In genomic region chr7:24587330-24588105, GRCm38 (mm10) we compare ENCODE assay signal across 8 mouse cellular contexts. TPM values are rescaled to one million over a fixed set of nuclear protein-coding genes. Genes with fewer than 3 reads are reported as not detected.
DNase-seq lines count a peak whose midpoint lies in the region; ATAC-seq and TF ChIP-seq lines count a peak whose summit lies in the region.

Gene Ethe1, plus strand, starts transcription at chr7:24587543.
Gene Zfp575, minus strand, starts transcription at chr7:24587641.

- no peak for TF ChIP-seq CTCF in kidney, postnatal 0 days (IDR thresholded peaks at IDR 0.05; ENCODE audit: low read depth)
- no peak for TF ChIP-seq CTCF in liver, adult 2 months (IDR thresholded peaks at IDR 0.05; ENCODE audit: low read depth, low read length)
- no peak for TF ChIP-seq CTCF in olfactory bulb, adult 2 months (IDR thresholded peaks at IDR 0.05; ENCODE audit: insufficient read depth, low read depth, low read length)

- H3K4me3 ChIP-seq in kidney, embryonic 16.5 days (ENCODE audit: low read length), result peak within 1 kb of the TSS; percentile 51
- H3K4me3 ChIP-seq in kidney, postnatal 0 days (replicated peaks; ENCODE audit: low read depth, low read length), result peak within 1 kb of the TSS; percentile 41
- H3K4me3 ChIP-seq in liver, adult 2 months (ENCODE audit: insufficient read depth, low read depth, low read length), result peak within 1 kb of the TSS; percentile 32; the same call in 1 of the 2 replicates
- H3K4me3 ChIP-seq in olfactory bulb, adult 2 months (ENCODE audit: insufficient read depth, low read depth, low read length), result peak within 1 kb of the TSS; percentile 65

- peak within 1 kb of the TSS; percentile 74 for H3K9ac ChIP-seq in kidney, embryonic 16.5 days (replicated peaks; ENCODE audit: low read length)
- H3K9ac ChIP-seq in kidney, postnatal 0 days (ENCODE audit: low read depth, low read length), result peak within 1 kb of the TSS; percentile 64
- peak within 1 kb of the TSS; percentile 21; the same call in 1 of the 2 replicates for H3K9ac ChIP-seq in liver, adult 2 months (ENCODE audit: low read depth, low read length)

- H3K79me2 ChIP-seq in liver, adult 2 months (ENCODE audit: control insufficient read depth, insufficient read depth, low read length), result no peaks in the 10 kb centered on the region

- H3K27ac ChIP-seq in kidney, embryonic 16.5 days (ENCODE audit: low read length), result no peak within 1 kb of the TSS; the same call in 1 of the 2 replicates
- no peak within 1 kb of the TSS for H3K27ac ChIP-seq in kidney, postnatal 0 days
- H3K27ac ChIP-seq in liver, adult 2 months (replicated peaks; ENCODE audit: insufficient read depth, low read depth, low read length), result no peak within 1 kb of the TSS
- H3K27ac ChIP-seq in olfactory bulb, adult 2 months (ENCODE audit: insufficient read depth, low read depth, low read length), result no peak within 1 kb of the TSS

- peak; percentile 40 for ATAC-seq in kidney, embryonic 16.5 days (ENCODE audit: low FRiP score, low TSS enrichment)
- ATAC-seq in kidney, postnatal 0 days (replicated peaks; ENCODE audit: low FRiP score, low read depth), result 0 out of 2 replicates have a peak, but pooled peaks have one; percentile 12

- H3K27me3 ChIP-seq in kidney, embryonic 16.5 days (ENCODE audit: insufficient read depth, low read length), result peaks cover 18% of the 10 kb centered on the region
- H3K27me3 ChIP-seq in kidney, postnatal 0 days (ENCODE audit: insufficient read depth, low read length), result 0 out of 2 replicates have a peak, but pooled peaks cover 3% of the 10 kb centered on the region
- peaks cover 3% of the 10 kb centered on the region; the same call in 1 of the 2 replicates for H3K27me3 ChIP-seq in liver, adult 2 months (ENCODE audit: control insufficient read depth, insufficient read depth, low read length)

- peak within 1 kb of the TSS; percentile 63 for H3K4me2 ChIP-seq in kidney, embryonic 16.5 days (replicated peaks; ENCODE audit: low read depth, low read length)
- H3K4me2 ChIP-seq in kidney, postnatal 0 days (ENCODE audit: low read length), result peak within 1 kb of the TSS; percentile 62

- no peak for TF ChIP-seq POLR2A in liver, adult 2 months (IDR thresholded peaks at IDR 0.05; ENCODE audit: extremely low read depth, insufficient read depth, low read length)
- peak; percentile 98 for TF ChIP-seq POLR2A in olfactory bulb, adult 2 months (IDR thresholded peaks at IDR 0.05; ENCODE audit: insufficient read depth, low read depth, low read length)

- H3K4me1 ChIP-seq in kidney, embryonic 16.5 days (ENCODE audit: insufficient read depth, low read length), result peaks cover 12% of the 10 kb centered on the region
- H3K4me1 ChIP-seq in kidney, postnatal 0 days (replicated peaks; ENCODE audit: insufficient read depth, low read length), result 0 out of 2 replicates have a peak, but pooled peaks cover 4% of the 10 kb centered on the region
- H3K4me1 ChIP-seq in liver, adult 2 months (ENCODE audit: control insufficient read depth, insufficient read depth, low read length), result no peaks in the 10 kb centered on the region; the same call in 1 of the 2 replicates
- peaks cover 7% of the 10 kb centered on the region; the same call in 1 of the 2 replicates for H3K4me1 ChIP-seq in olfactory bulb, adult 2 months (ENCODE audit: control insufficient read depth, insufficient read depth, low read length)

- H3K9me3 ChIP-seq in kidney, embryonic 16.5 days (ENCODE audit: low read length), result 0 out of 2 replicates have a peak, but pooled peaks cover 3% of the 10 kb centered on the region
- H3K9me3 ChIP-seq in kidney, postnatal 0 days (replicated peaks; ENCODE audit: low read length), result no peaks in the 10 kb centered on the region

- WGBS in kidney, embryonic 16.5 days, result 7% methylated on average over 30 of the region's 30 CpGs
- WGBS in kidney, postnatal 0 days, result 8% methylated on average over 30 of the region's 30 CpGs
- WGBS in liver, adult 2 months, result 25% methylated on average over 30 of the region's 30 CpGs
- 3% methylated on average over 30 of the region's 30 CpGs for WGBS in olfactory bulb, adult 2 months

- H3K36me3 ChIP-seq in kidney, embryonic 16.5 days (ENCODE audit: insufficient read depth, low read length), result no peaks in the 10 kb centered on the region
- H3K36me3 ChIP-seq in kidney, postnatal 0 days (ENCODE audit: insufficient read depth, low read length), result no peaks in the 10 kb centered on the region
- no peaks in the 10 kb centered on the region for H3K36me3 ChIP-seq in liver, adult 2 months (ENCODE audit: control insufficient read depth, insufficient read depth, low read length)

- no peak for DNase-seq in kidney, adult 18-20 months
- DNase-seq in embryo, embryonic 10 days (ENCODE audit: low spot score), result peak; percentile 85
- peak; percentile 57 for DNase-seq in gastrocnemius, postnatal 25 days
- peak; percentile 80 for DNase-seq in kidney, postnatal 0 days (ENCODE audit: low spot score)
- DNase-seq in liver, adult 2 months (ENCODE audit: extremely low read depth, low read depth, low spot score), result no peak
- peak; percentile 79 to 84 for DNase-seq in urinary bladder, postnatal 4 days (ENCODE audit: low spot score in 2 of 2)

RNA-seq across cellular contexts. Expression of gene Ethe1, which starts in this region (rescaled TPM):
- polyA plus RNA-seq in kidney, embryonic 16.5 days (2015; fragmentation: Nextera tagmentation; extraction: Ambion mirVana), result 53.0 and 55.2 TPM in 2 replicates
- 10 to 100 TPM; 21.6 to 25.9 TPM for total RNA-seq in gastrocnemius, postnatal 25 days (2021)
- polyA plus RNA-seq in kidney, postnatal 0 days (2015; fragmentation: Nextera tagmentation; extraction: Ambion mirVana), result 43.7 and 43.8 TPM in 2 replicates
- 71.1 and 91.4 TPM in 2 replicates for total RNA-seq in liver, adult 2 months (2014; rRNA removed)
- 227 and 244 TPM in 2 replicates for polyA plus RNA-seq in liver, adult 2 months (2012; rRNA removed)
- polyA plus RNA-seq in olfactory bulb, adult 2 months (2012; ENCODE audit: insufficient read depth, insufficient read length, low replicate concordance, missing spikeins), result not detected in 2 replicates

RNA-seq across cellular contexts. Expression of gene Zfp575, which starts in this region (rescaled TPM):
- polyA plus RNA-seq in kidney, embryonic 16.5 days (2015; fragmentation: Nextera tagmentation; extraction: Ambion mirVana), result 3.8 and 3.9 TPM in 2 replicates
- total RNA-seq in gastrocnemius, postnatal 25 days (2021), result under 1 TPM in 1 of 2 experiments, not detected in 1; 0.13 TPM
- polyA plus RNA-seq in kidney, postnatal 0 days (2015; fragmentation: Nextera tagmentation; extraction: Ambion mirVana), result 4.0 and 4.3 TPM in 2 replicates
- total RNA-seq in liver, adult 2 months (2014; rRNA removed), result not detected in 2 replicates
- polyA plus RNA-seq in liver, adult 2 months (2012; rRNA removed), result 0.02 TPM in 1 of 2 replicates, not detected in the other
- polyA plus RNA-seq in olfactory bulb, adult 2 months (2012; ENCODE audit: insufficient read depth, insufficient read length, low replicate concordance, missing spikeins), result not detected in 2 replicates

Comparison
In these comparisons a context has a peak if more than half of its experiments do, and no peak if none do; other contexts are left out.
1. RNA of gene Ethe1 (polyA plus RNA-seq): 227 to 244 TPM in liver, adult 2 months, 53.0 to 55.2 TPM in kidney, embryonic 16.5 days and 43.7 to 43.8 TPM in kidney, postnatal 0 days; not detected in olfactory bulb, adult 2 months; every median in the first group is over 10 times any median in the second.
2. DNase-seq: peak in embryo, embryonic 10 days (single experiment), gastrocnemius, postnatal 25 days (single experiment), kidney, postnatal 0 days (single experiment) and urinary bladder, postnatal 4 days (2 of 2); none in kidney, adult 18-20 months (single experiment) and liver, adult 2 months (single experiment).
3. H3K9ac ChIP-seq: peak in every context shown above with its lines; median percentile 74 in kidney, embryonic 16.5 days; 64 in kidney, postnatal 0 days; 21 in liver, adult 2 months.
4. Peak in every context shown above with its lines, with median percentiles within 50 percentile points of each other: H3K4me3 ChIP-seq.